Mouse (Mus musculus) liver, adult 2 months (tissue): ENCODE measurements at regions not wholly inside any gene's neighbourhood (a gene's known extent, or its start where the extent isn't known, plus 50 kb on each side); places are given as distances from the start of the nearest gene placed in this dataset.

Source experiments
- DNase-seq: peaks from one replicate; pipeline ENCODE4 v3.0.0-alpha.2; 2011; ENCODE audit warnings: low read depth, low spot score; ENCODE audit errors: extremely low read depth
- H3K27ac ChIP-seq: fragments of 200-500 bp; replicated peaks from 2 replicates; pipeline ENCODE4 v1.5.1; 2012; ENCODE audit warnings: low read depth, mild to moderate bottlenecking, control low read depth, inconsistent platforms, low read length; ENCODE audit not compliant: insufficient read depth
- H3K27me3 ChIP-seq: fragments of 200-500 bp; 2 replicates; pipeline ENCODE4 v1.6.1; 2012; ENCODE audit warnings: mild to moderate bottlenecking, moderate library complexity, low read length, inconsistent platforms; ENCODE audit not compliant: control insufficient read depth, insufficient read depth
- H3K36me3 ChIP-seq: fragments of 200-500 bp; 2 replicates; pipeline ENCODE4 v1.6.1; 2012; ENCODE audit warnings: low read length, inconsistent platforms; ENCODE audit not compliant: control insufficient read depth, insufficient read depth
- H3K4me1 ChIP-seq: fragments of 200-500 bp; 2 replicates; pipeline ENCODE4 v1.6.1; 2011; ENCODE audit warnings: low read length; ENCODE audit not compliant: control insufficient read depth, insufficient read depth
- H3K4me3 ChIP-seq: fragments of 200-500 bp; 2 replicates; pipeline ENCODE4 v1.5.1; 2011; ENCODE audit warnings: low read depth, mild to moderate bottlenecking, control low read depth, low read length, moderate library complexity; ENCODE audit not compliant: insufficient read depth
- H3K79me2 ChIP-seq: fragments of 200-500 bp; 2 replicates; pipeline ENCODE4 v1.6.1; 2012; ENCODE audit warnings: inconsistent platforms, mild to moderate bottlenecking, low read length, moderate library complexity; ENCODE audit not compliant: control insufficient read depth, insufficient read depth
- H3K9ac ChIP-seq: fragments of 200-500 bp; 2 replicates; pipeline ENCODE4 v1.6.1; 2012; ENCODE audit warnings: low read depth, mild to moderate bottlenecking, control low read depth, inconsistent platforms, low read length
- CTCF ChIP-seq: fragments of 200-500 bp; IDR thresholded peaks from 2 replicates; pipeline ENCODE4 v1.5.1; 2011; ENCODE audit warnings: low read depth, low read length, control low read depth
- POLR2A ChIP-seq: fragments of 200-500 bp; IDR thresholded peaks from 2 replicates; pipeline ENCODE4 v1.6.1; 2011; ENCODE audit warnings: low read length, control low read depth; ENCODE audit not compliant: insufficient read depth; ENCODE audit errors: extremely low read depth
- WGBS: fragments of 180-500 bp; shearing (Covaris S2); methylation state at CpG from one replicate; pipeline ENCODE4 v1.1.7; 2018; 5-methylcytosine and 5-hydroxymethylcytosine counted together

DNA sequence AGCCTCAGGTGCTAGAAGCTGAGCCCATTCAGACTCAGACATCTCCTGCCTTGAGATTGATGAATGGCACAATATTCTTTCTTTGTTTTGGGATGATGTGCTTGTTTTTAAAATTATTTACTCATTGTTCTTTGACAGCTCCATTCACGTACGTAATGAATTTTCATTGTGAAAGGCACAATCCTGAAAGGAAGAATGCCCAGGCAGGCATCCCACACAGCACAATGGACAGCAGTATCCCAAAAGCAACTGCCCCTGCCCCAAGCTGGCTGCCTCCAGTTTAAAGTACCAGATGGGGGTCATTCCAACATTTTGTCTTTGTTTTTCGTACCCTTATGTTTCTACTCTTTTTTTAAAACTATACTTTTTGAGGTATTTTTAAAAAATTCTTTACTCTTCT is 210.9 kb upstream of the St8sia2 start:
- no peaks in the 10 kb centered on the region; the same call in 1 of the 2 replicates for H3K27me3 ChIP-seq
- TF ChIP-seq POLR2A = no peak
- no peak for TF ChIP-seq CTCF
- no peaks in the 10 kb centered on the region for H3K4me1 ChIP-seq
- no peaks in the 10 kb centered on the region for H3K79me2 ChIP-seq
- no peak for DNase-seq
- WGBS = 74% methylated on average over 3 of the region's 3 CpGs
- H3K27ac ChIP-seq = no peak overlapping the region
- H3K9ac ChIP-seq = no peak overlapping the region
- H3K4me3 ChIP-seq = no peak overlapping the region
- H3K36me3 ChIP-seq = no peaks in the 10 kb centered on the region

DNA sequence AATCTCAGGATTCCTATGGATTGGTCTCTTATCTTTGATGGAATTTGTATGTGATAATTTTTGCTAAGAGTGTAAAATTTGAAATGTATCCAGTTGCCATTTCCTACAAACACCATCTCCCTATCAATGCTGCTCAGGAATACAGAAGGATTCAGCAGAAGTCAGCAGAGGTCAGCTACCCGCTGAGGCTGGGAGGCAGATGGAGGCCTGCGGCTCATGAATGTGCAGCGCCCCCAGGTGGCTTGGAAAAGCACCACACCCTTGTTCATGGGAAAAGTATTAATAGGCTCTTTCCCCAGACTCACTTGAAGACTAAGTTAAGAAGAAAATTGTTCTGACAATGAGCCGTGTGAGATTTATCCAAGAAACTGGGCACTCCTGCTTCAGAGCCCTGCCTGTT is 187.2 kb upstream of the St8sia2 start:
- DNase-seq = no peak
- Histone ChIP-seq H3K27me3 (no peaks in the 10 kb centered on the region), H3K9ac (no peak overlapping the region), H3K4me3 (no peak overlapping the region), H3K79me2 (no peaks in the 10 kb centered on the region), H3K27ac (no peak overlapping the region), H3K4me1 (no peaks in the 10 kb centered on the region), H3K36me3 (no peaks in the 10 kb centered on the region)
- 31% methylated on average over 4 of the region's 4 CpGs for WGBS
- no peak for TF ChIP-seq POLR2A
- TF ChIP-seq CTCF = no peak

DNA sequence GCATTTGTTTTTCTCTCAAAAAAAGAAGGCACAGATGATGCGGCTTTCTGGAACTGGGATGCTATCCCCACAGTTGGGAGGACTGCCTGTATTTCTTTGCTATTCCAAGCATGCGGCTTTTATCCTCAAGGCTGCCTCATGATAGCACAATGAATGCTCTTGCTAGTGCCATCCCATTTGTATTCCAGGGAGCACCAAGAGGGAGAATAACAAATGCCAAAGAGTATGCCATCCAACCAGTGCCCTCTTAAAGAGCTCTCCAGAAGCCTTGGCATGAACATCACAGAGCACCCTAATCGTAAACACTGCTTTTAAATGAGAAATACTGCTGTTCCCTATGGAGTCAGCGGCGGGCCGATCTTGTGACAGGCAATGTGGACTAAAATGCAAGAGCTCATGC is 185.3 kb upstream of the St8sia2 start:
- 96% methylated on average over 6 of the region's 6 CpGs for WGBS
- Histone ChIP-seq H3K4me3 (no peak overlapping the region), H3K79me2 (no peaks in the 10 kb centered on the region), H3K9ac (no peak overlapping the region), H3K27ac (no peak overlapping the region), H3K36me3 (no peaks in the 10 kb centered on the region), H3K27me3 (no peaks in the 10 kb centered on the region), H3K4me1 (no peaks in the 10 kb centered on the region)
- TF ChIP-seq CTCF (no peak), POLR2A (no peak)
- DNase-seq = no peak

DNA sequence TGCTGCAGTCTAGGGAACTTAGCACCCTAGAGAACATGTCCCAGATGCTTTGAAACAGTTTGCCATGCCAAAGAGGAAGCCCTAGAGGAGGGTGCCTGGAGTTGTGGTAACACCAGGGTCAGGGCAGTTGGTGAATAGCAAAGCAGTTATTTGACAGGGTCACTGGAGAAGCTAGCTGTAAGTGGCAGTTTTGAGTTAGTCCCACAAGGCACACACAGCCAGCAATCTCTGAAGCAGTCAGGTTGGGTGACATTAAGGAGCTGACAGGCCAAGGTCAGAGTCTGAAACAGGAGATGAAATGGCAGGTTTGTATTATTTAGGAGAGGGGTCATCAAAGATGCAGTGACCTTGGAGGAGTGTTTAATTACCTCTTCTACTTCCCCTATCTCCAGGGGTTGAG is 171.2 kb upstream of the St8sia2 start:
- no peak overlapping the region for H3K9ac ChIP-seq
- no peak overlapping the region for H3K4me3 ChIP-seq

DNA sequence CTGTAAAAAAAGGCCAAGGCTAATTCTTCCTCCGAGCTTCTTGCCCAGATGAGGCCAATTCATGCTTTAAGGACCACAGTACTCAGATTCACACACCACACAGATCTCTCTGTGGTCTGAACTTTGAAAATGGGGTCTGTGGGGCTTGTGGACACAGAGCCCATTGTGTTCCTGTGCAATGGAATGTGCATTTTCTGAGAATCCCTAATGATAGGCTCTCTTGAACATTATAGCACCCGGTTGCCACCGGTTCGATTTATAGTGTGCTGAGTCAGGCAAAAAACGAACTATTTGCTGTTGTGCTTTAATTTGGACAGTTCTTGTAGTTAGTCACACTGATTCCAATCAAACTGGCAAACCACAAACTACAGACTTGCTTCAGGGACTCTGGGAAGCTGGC is 160.7 kb upstream of the St8sia2 start:
- Histone ChIP-seq H3K27ac (no peak overlapping the region), H3K4me3 (no peak overlapping the region), H3K4me1 (no peaks in the 10 kb centered on the region), H3K27me3 (no peaks in the 10 kb centered on the region), H3K36me3 (no peaks in the 10 kb centered on the region), H3K9ac (no peak overlapping the region), H3K79me2 (no peaks in the 10 kb centered on the region)
- 81% methylated on average over 5 of the region's 5 CpGs for WGBS
- TF ChIP-seq POLR2A = no peak
- no peak for TF ChIP-seq CTCF
- DNase-seq = no peak

More for the DNA sequence above, 171.2 kb upstream of the St8sia2 start:
- TF ChIP-seq POLR2A = no peak
- TF ChIP-seq CTCF = no peak
- Histone ChIP-seq H3K79me2 (no peaks in the 10 kb centered on the region), H3K27ac (no peak overlapping the region), H3K4me1 (no peaks in the 10 kb centered on the region), H3K27me3 (no peaks in the 10 kb centered on the region), H3K36me3 (no peaks in the 10 kb centered on the region)
- no peak for DNase-seq

DNA sequence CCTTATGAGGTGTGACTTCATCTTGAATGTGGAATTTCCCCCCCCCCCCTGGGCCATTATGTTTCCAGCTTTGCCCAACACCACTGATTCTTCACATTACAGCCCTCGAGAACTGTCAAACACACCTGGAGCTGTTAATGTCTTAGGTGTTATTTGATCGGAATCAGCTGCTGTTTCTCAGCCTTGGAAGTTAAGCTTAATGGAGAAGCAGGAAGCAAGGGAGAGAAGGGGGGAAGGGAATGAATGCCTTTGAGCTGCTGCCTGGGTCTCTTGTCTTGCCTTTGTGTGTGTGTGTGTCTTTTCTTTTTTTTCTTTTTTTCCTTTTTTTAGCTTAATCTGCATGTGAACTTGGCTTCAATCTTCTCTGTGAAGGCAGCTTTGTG is 159.7 kb upstream of the St8sia2 start:
- H3K36me3 ChIP-seq = no peaks in the 10 kb centered on the region
- H3K79me2 ChIP-seq = no peaks in the 10 kb centered on the region
- H3K27me3 ChIP-seq = no peaks in the 10 kb centered on the region
- no peak overlapping the region for H3K4me3 ChIP-seq
- H3K9ac ChIP-seq = no peak overlapping the region
- WGBS = 35% methylated on average over 2 of the region's 2 CpGs
- no peak overlapping the region for H3K27ac ChIP-seq
- no peak for TF ChIP-seq CTCF
- no peak for TF ChIP-seq POLR2A
- no peak for DNase-seq
- H3K4me1 ChIP-seq = no peaks in the 10 kb centered on the region
